Mouse (Mus musculus): ENCODE measurements around the gene Cd59a.

- no peak for TF ChIP-seq POLR2A (IDR thresholded peaks at IDR 0.05; ENCODE audit: low read depth, low read length)
- TF ChIP-seq CTCF (conservative IDR thresholded peaks at IDR 0.05; ENCODE audit: insufficient read depth, insufficient read length, low read depth, low read length): no peak
These were observed 13.9 kb downstream of the Cd59a start for GRCm38 (mm10) chr2:104109528-104109927.
